Mouse (Mus musculus) layer of hippocampus, adult 9-11 months (tissue): ENCODE results near the gene Tpst1.

Source experiments
- DNase-seq: peaks from one replicate; pipeline ENCODE4 v3.0.0; 2022

Gene Tpst1

GRCm38 (mm10) chr5:130149726-130150310 is 76.7 kb downstream of the Tpst1 start:
- no peak for DNase-seq

GRCm38 (mm10) chr5:130154286-130154685 is 81.2 kb downstream of the Tpst1 start:
- no peak for DNase-seq

DNA sequence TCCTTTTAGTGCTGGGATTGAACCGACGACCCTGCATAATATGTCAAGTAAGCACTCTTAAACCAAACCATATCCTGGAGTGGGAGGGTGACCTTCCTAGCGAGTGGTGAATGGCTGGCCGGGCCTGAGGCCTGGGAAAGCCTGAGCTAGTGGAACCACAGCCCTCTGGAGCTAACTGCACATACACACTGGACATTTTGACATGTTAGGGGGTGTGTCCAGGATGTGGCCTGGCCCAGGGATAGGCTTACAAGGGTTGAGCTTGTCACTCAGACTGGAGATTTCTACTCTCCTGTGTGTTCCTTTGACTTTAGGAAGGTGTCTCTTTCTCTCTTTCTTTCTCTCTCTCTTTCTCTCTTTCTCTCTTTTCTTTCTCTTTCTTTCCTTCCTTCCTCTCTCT is 85.4 kb downstream of the Tpst1 start:
- no peak for DNase-seq

DNA sequence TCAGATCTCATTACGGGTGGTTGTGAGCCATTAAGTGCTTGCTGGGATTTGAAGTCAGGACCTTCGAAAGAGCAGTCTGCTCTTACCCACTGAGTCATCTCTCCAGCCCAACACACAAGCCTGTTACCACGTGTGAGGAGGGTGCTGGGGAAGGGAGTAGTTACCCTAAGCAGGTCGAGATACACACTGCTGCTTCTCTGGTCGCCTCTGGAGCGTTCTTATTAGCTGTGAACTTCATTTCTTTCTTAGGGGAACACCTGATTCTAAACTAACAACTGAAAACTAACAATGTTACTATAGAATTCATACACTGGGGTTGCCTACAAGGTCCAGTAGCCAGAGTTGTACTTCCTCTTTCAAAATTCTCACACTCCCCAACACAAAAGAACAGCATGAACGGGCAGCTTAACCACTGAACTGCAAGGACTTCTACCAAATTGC is 86.7 kb downstream of the Tpst1 start:
- no peak for DNase-seq

DNA sequence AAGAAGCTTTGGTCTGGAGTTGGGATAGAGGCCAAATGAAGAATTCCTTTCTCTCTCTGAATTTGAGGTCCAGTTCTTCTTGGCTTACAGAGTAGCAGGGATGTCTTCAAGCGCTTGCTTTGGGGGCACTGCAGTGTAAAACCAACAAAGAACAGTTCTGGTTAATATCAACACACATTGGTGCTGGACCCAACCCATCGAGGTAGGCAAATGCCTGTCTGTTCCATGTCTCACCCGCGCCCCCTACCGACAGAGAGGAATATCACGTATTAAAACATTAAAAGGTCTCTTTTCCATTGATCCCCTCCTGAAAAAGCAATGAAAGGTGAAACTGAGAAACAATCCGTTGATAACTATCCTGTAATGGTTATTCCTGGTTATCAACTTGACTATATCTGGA is 90.5 kb downstream of the Tpst1 start:
- peak; percentile 67 for DNase-seq

DNA sequence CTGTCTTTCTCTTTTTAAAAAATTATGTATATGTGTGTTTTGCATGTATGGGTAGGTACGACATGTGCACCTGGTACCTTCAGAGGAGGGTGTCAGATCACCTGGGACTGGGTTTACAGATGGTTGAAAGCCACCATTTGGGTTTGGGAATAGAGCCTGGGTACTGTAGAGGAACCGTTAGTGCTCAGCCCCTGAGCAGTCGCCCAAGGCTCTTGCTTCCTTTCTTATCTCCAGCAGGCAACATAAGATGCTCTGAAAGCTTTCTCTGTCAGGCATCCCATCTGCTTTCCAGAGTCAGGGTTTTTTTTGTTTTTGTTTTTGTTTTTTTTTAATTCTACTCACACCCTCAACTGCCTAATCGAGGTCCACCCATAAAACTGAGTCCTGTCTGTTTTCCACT is 92.1 kb downstream of the Tpst1 start:
- no peak for DNase-seq

- DNase-seq = no peak
These were observed 96.0 kb downstream of the Tpst1 start for GRCm38 (mm10) chr5:130169109-130169508.

DNA sequence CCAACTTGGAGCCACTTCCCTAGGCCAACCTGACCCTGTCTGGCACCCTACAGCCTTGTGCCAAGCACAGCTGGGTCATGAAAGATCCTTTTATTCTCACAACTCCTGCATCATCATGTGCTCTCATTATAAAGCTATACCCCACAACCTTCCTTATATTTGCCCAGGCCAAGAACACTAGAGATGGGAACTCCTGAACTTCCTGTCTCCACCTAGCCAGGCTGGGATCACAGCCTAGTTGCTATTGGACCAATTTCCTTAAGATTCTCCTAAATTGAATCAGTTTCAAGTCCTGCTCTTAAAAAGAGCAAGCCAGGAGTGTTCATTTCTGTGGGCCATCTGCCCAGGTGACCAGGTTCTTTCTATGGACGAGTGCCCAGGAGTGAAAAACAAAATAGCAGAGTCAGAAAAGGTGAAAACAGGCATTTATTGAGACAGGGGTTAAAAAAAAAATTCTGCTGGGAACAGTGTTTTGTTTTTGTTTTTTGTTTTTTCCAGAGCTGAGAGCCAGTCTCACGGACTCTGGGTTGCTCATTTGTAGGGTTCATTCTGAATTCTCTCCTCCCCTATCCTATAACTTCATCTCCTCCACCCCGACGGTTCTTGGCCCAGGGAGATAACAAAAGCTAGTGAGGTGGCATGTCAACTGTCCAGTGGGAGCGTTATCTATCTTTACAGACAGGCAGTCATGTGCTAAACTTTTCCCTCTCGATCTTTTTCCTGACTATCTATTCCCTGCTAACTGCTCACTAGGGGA is 97.7 kb downstream of the Tpst1 start:
- no peak for DNase-seq

- peak; percentile 93 for DNase-seq
These were observed 98.4 kb downstream of the Tpst1 start, which contains the start of gene Rabgef1 for GRCm38 (mm10) chr5:130171423-130171954. Gene Rabgef1, plus strand, starts transcription at chr5:130171798.

GRCm38 (mm10) chr5:130171956-130172601 is 99.0 kb downstream of the Tpst1 start:
- DNase-seq = peak; percentile 33

DNA sequence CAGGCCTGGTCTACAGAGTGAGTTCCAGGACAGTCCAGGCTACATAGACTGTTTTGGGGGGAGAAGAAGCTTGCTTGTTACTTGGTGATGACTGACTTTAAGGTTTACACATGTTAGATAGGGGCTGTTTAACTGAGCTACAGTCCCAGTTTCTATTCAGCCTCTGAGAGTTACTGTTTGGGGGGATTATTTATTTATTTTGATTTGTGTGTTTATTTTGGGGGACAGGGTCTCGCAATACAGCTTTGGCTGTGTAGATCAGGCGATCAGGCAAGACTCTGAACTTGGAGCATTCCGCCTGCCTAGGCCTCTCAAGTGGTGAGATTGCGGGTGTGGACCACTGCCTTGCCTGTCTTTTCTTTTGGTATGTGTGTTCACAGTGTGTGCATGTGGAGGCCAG is 99.9 kb downstream of the Tpst1 start:
- DNase-seq = no peak

GRCm38 (mm10) chr5:130177871-130178270 is 104.7 kb downstream of the Tpst1 start:
- no peak for DNase-seq

GRCm38 (mm10) chr5:130180362-130180761 is 107.2 kb downstream of the Tpst1 start:
- no peak for DNase-seq

GRCm38 (mm10) chr5:130181740-130182540 is 108.8 kb downstream of the Tpst1 start:
- DNase-seq = no peak

DNA sequence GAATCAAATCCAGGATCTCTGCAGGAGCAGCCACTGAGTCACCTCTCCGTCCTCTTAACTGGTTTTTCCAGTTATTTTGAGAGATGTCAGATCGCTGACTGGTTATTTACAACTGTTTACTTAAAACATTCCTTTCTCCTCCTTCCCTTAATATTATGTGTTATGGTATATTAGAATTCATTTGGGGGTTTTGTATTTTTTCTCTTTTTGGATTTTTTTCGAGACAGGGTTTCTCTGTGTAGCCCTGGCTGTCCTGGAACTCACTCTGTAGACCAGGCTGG is 109.4 kb downstream of the Tpst1 start:
- DNase-seq = no peak

DNA sequence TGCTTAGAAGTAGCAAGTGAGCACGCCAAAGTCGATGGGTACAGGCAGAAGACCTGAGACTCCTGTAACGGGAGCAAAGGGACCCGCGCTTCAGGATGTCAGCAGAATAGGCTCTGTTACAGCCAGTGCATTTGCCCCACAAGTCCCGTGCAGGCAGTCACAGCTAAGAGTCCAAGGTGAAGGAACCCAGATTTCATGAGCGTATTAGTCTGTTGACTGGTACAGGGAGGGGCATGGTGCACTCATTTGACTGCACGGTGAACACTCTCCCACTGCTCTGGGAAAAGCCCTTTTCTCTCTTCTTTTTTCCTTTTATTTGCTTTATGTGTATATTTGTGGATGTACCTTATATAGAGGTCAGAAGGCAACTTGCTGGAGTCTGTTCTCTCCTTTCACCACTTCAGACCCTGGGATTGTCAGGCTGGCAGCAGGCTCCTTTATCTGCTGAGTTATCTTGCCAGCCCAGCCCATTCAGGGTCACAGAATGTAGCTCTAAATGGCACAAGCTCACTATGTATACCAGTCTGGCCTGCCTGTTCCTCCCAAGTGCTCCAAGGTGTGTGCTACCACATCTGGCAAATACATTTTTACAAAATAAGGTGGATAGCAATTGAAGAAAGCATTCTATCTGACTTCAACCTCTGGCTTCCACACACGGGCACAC is 111.2 kb downstream of the Tpst1 start:
- DNase-seq = no peak

GRCm38 (mm10) chr5:130185312-130185711 is 112.2 kb downstream of the Tpst1 start:
- no peak for DNase-seq
